Mouse (Mus musculus): ENCODE measurements around the gene Rpl3. TPM values are rescaled to one million over a fixed set of nuclear protein-coding genes. Genes with fewer than 3 reads are reported as not detected.
A peak's percentile ranks its signal among the peaks of the same experiment; 100 is the strongest.

The Rpl3 gene
- total RNA-seq, 2 experiments from 2014 or later: 1,027 to 1,498 TPM

DNA sequence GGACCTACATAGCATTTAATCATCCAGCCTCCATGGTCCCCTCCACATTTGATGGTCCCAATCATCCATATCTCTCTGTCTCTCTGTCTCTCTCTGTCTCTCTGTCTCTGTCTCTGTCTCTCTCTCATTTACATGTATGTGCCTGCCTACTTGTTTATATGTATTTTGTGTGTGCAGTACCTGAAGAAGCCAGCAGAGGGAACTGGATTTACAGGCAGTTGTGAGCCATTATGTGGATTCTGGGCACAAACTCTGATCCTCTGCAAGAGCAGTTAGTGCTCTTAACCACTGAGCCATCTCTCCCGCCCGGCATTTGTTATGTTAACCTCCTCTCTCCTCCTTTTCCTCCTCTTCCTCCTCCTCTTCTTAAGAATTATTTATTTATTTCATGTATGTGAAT lies 45.9 kb downstream of the Rpl3 start:
- no peak for ATAC-seq (ENCODE audit: poor library complexity, severe bottlenecking)

DNA sequence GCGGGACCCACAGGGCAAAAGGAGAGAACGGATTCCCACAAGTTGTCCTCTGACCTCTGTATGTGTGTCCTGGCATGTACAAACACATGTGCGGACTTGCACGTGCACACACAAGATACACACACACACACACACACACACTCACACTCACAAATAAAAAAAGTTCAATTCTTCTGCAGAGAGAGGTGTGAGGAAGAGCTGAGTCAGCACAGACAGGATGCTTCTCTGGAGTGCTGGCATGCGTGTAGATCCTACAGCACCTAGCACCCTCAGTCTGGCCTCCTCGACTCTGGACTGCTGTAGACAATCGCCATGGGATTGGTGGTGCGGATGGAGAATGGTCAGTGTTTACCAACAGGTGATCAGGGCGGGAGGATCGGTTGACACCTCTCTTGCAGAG lies 47.4 kb downstream of the Rpl3 start:
- ATAC-seq (ENCODE audit: poor library complexity, severe bottlenecking): no peak

DNA sequence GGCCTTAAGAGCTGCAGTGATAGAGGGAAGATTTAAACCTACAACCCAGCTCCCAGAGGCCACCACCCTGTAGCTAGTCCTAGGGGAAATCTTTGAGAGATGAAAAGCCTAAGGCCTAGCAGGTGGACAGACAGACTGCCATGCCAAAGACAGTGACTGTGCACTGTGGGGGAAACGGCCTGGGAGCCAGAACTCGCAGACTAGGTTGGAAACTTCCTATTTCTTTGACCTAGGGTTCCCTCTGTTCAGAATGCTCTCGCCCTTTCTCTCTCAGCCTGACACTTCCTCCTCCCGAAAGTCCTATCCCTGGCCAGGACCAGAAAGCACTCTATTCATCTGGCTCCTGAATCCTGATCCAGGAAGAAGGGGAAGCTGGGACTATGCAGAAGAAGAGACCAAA lies 49.5 kb downstream of the Rpl3 start:
- ATAC-seq (ENCODE audit: poor library complexity, severe bottlenecking): no peak

DNA sequence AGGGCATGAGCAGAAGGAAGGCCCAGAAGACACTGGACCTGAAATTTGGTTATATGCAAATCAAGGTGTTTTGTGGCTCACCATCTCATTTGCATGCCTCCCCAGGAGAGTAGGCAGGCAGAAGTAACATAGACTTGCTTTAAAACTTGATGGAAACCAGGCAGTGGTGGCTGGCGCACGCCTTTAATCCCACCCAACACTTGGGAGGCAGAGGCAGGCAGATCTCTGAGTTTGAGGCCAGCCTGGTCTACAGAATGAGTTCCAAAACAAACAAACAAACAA lies 53.6 kb downstream of the Rpl3 start:
- no peak for ATAC-seq (ENCODE audit: poor library complexity, severe bottlenecking)

DNA sequence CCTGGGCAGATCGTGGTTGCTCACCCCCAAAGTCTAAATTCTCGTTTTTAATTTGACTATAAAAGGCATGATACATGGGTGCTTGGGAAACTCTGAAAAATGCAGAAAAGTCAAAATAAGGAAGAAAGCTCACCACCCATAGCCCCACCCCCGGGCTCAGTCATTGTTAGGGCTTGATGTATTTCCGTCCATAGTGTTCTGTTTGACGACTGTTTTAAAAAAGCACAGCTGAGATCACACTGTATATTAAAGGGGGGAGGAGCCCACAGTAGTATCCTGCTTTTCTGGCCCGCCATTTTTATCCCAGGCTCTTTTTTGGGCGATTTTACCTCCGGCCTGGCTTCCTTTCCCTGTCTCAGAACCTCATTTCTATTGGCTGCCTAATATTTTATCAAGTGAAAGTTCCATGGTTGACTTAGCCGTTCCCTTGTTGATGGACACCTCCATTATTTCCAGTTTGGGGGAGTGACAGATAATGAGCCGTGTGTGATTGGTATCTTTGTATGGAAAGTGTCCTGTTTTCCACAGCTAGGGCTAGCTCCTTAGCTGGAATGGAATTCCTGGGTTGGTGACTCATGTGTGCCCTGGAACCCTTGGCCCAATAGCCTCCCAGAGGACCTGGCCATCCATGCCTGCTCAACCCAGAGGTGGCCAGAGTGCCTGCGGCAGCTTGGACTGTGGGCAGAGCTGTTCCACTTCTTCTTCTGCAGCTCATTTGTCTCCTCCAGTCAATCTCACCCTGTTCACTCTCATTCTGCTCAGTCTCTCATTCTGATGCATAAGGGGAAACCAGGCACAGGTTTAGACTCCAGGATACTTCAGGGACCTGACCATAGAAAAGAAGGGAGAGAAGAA lies 54.2 kb downstream of the Rpl3 start:
- ATAC-seq (ENCODE audit: poor library complexity, severe bottlenecking): no peak

DNA sequence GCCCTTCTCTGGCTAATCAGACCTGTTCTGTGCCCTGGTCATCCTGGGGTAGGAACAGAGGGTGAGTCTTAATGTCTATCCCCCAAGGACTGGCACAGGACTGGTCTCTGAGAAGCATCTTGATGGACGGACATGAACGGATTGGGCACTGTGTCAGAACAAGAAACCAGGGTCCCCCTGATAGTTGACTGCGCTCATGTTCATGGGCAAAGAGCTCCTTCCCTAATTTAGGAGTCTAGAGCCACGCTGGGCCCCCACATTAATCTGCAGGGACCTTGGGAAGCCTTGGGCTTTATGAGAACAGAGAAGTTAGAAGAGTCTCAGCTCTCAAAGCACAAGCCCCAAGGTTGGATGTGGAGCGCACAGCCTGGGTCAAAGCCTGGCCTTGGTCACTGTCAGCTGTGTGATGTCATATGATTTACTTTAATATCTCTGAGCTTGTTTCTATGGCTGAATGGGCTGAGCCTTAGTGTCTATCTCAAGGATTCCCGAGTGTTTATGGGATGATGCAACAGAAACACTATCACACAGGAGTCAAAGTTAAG lies 56.3 kb downstream of the Rpl3 start:
- ATAC-seq (ENCODE audit: poor library complexity, severe bottlenecking): no peak

DNA sequence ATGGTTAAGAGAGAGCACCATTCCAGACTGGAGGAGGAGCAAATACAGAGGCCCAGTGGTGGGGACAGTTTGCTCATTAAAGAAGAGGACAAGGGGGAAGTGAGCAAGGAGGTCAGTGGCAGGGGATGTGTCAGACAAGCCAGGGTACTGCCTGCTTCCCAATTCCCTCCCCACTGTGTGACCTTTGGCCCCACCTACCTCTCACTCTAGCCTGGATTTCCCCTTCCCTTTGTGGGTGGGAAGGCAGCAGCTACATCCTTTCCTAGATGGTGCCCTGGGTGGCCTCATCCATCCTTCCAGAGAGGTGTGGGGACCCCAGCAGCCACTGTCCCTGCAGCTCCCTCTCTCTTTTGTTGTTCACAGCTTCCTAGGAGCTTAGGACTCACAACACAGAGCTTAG lies 56.8 kb downstream of the Rpl3 start:
- peak; percentile 60 for ATAC-seq (ENCODE audit: poor library complexity, severe bottlenecking)

DNA sequence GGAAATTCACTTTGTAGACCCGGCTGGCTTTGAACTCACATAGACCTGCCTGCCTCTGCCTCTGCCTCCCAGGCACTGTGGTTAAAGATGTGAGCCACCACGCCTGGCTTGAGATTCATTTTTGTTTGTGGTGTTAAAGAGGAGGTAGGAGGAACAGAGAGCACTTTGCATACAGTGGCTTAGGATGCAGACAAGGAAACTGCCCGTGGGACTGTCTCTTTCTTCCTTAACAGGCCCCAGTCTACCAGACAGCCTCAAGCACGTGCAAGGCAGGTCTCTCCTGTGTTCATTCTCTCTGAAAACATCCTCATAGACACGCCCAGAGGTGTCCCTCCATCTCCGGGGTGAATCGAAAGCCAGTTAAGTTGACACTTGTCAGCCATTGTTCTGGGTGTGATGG lies 57.3 kb downstream of the Rpl3 start:
- ATAC-seq (ENCODE audit: poor library complexity, severe bottlenecking): no peak

DNA sequence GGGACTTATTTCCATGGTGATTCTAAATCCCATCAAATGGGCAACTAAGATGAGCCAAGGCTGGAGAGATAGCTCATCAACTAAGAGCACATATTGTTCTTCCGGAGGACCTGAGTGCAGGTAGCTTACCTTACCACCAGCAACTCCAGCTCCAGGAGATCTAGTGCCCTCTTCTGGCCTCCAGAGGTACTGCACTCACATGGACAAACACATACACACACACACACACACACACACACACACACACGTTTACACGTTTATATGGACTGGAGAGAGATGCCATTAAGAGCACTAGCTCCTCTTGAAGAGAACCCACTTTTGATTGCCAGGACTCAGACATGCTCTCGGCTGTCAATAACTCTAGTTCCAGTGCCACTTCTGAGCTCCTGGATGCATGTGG lies 60.5 kb downstream of the Rpl3 start:
- no peak for ATAC-seq (ENCODE audit: poor library complexity, severe bottlenecking)

DNA sequence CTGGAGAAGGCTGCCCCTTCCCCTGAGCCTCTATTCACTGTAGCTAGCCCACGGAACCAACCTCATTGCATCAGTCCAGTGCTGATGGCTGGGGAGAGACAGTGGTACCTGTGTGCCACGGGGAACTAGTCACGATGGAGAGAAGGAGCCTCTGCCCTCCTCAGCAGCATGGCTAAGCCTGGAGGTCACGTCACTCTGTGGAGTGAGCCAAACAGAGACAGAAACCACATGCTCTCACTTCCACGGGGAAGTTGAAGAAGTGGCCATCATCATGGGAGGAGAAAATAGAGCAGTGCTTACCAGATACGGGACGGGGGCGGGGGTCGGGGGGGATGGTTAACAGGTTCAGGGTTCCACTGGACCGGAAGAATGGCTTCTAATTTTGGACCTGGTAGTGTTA lies 61.3 kb downstream of the Rpl3 start:
- ATAC-seq (ENCODE audit: poor library complexity, severe bottlenecking): peak; percentile 72

DNA sequence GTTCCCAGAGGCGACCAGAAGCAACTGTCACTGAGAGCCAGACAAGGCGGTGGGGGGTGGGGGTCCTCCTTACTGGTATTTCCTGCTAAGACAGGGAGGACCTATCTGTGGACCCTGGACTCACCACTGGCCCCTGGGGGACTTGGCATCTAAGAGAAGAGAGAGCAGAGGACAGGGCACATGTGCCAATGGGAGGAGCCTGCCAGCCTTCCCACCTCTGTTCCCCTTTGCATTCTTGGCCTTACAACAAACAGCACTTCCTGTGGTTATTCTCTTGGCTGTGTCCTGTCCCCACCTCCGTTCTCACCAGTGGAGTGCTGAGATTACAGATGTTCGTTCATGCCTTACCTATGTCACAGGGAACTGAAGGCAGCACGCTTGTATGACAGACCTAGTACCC lies 62.8 kb downstream of the Rpl3 start:
- ATAC-seq (ENCODE audit: poor library complexity, severe bottlenecking): no peak

Other genes starting within 250 kb of the Rpl3 start
- gene Apobec3, start 200.2 kb downstream of the Rpl3 start, total RNA-seq (2015): 129 and 148 TPM in 2 replicates
- gene Apobec3, start 200.2 kb downstream of the Rpl3 start, total RNA-seq (2017): 124 and 125 TPM in 2 replicates
- gene Cbx7, start 120.7 kb downstream of the Rpl3 start, total RNA-seq (2015): 4.9 and 5.5 TPM in 2 replicates
- 3.9 and 7.0 TPM in 2 replicates for gene Cbx7, start 120.7 kb downstream of the Rpl3 start, total RNA-seq (2017)
- 1.3 and 1.6 TPM in 2 replicates for gene Pdgfb, start 76.9 kb downstream of the Rpl3 start, total RNA-seq (2015)
- 0.40 and 1.7 TPM in 2 replicates for gene Pdgfb, start 76.9 kb downstream of the Rpl3 start, total RNA-seq (2017)
- gene Syngr1, start 534 bp downstream of the Rpl3 start, total RNA-seq (2015): 3.2 and 3.9 TPM in 2 replicates
- 0.08 and 0.22 TPM in 2 replicates for gene Syngr1, start 534 bp downstream of the Rpl3 start, total RNA-seq (2017)
- gene Tab1, start 41.3 kb upstream of the Rpl3 start, total RNA-seq (2015): 3.8 and 6.9 TPM in 2 replicates
- gene Tab1, start 41.3 kb upstream of the Rpl3 start, total RNA-seq (2017): 13.5 and 14.5 TPM in 2 replicates
- gene Mgat3, start 81.9 kb upstream of the Rpl3 start, total RNA-seq (2015): not detected in 2 replicates
- not detected in 2 replicates for gene Mgat3, start 81.9 kb upstream of the Rpl3 start, total RNA-seq (2017)
- gene Mief1, start 142.2 kb upstream of the Rpl3 start, total RNA-seq (2015): 12.3 and 14.2 TPM in 2 replicates
- gene Mief1, start 142.2 kb upstream of the Rpl3 start, total RNA-seq (2017): 16.4 and 17.5 TPM in 2 replicates
- gene AC140267.1, start 144.0 kb upstream of the Rpl3 start, total RNA-seq (2015): 2.4 and 9.5 TPM in 2 replicates
- gene AC140267.1, start 144.0 kb upstream of the Rpl3 start, total RNA-seq (2017): not detected in 2 replicates
- gene Atf4, start 163.3 kb upstream of the Rpl3 start, total RNA-seq (2015): 172 and 184 TPM in 2 replicates
- gene Atf4, start 163.3 kb upstream of the Rpl3 start, total RNA-seq (2017): 253 and 263 TPM in 2 replicates
- 32.9 and 35.4 TPM in 2 replicates for gene Rps19bp1, start 172.4 kb upstream of the Rpl3 start, total RNA-seq (2015)
- 12.6 and 20.3 TPM in 2 replicates for gene Rps19bp1, start 172.4 kb upstream of the Rpl3 start, total RNA-seq (2017)
- gene Cacna1i, start 195.4 kb upstream of the Rpl3 start, total RNA-seq (2015): 0.02 TPM in 1 of 2 replicates, not detected in the other
- gene Cacna1i, start 195.4 kb upstream of the Rpl3 start, total RNA-seq (2017): not detected in 2 replicates